Comparison of ENCODE assay signal across 23 mouse cellular contexts in the genomic region with DNA sequence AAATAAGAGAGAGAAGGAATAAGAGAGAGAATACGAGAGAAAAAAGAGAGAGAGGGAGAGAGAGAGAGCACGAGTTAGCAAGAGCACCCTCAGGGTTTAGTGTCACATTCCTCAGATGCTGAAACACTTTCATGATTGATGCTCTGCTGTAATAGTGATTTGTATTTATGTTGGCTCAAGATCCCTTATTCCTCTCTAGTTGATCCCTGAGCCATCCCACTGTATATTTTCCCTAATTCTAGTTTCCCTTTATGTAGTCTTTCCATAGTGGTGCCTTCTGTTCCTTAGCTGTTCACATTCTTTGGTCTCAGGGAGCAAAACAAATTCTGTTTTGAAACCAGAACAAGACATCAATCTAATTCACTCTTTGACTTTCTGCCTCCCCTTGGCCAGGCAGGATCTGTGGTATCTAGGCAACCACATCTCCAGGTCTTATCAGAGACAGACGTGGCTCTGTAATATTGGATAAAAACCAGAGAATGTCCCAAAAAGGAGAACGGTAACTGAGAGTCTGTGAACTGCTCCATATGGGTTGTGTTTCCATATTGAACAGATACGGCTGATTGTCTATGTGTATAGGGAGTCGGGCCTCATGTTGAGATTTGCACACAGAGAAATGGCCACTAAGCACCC.
DNase-seq lines count a peak whose midpoint lies in the region; ATAC-seq and TF ChIP-seq lines count a peak whose summit lies in the region.
"Had no signal": no experiment of that assay in that cellular context is flagged by ENCODE, and none has a peak within 500 bp of the region (broad histone marks: within the 10 kb centered on the region; RNA-seq: fewer than 3 reads in every experiment).

No protein-coding gene starts in this region.

- 0 out of 2 replicates have a peak, but pooled peaks cover 5% of the 10 kb centered on the region for H3K4me1 ChIP-seq in hindbrain, postnatal 0 days (ENCODE audit: insufficient read depth, low read length)
- H3K4me1 ChIP-seq in hindbrain, embryonic 14.5 days (replicated peaks; ENCODE audit: control insufficient read depth, insufficient read depth, low read length), result peaks cover 6% of the 10 kb centered on the region; the same call in 1 of the 2 replicates
- peaks cover 7% of the 10 kb centered on the region for H3K4me1 ChIP-seq in midbrain, embryonic 16.5 days (ENCODE audit: control insufficient read depth, insufficient read depth, low read length)
- no peaks in the 10 kb centered on the region for H3K4me1 ChIP-seq in midbrain, embryonic 13.5 days (replicated peaks)
- H3K4me1 ChIP-seq in intestine, embryonic 15.5 days (replicated peaks), result no peaks in the 10 kb centered on the region
- H3K4me1 ChIP-seq: embryonic facial prominence, embryonic 13.5 days; midbrain, embryonic 12.5 days had no signal

- 0 out of 2 replicates have a peak, but pooled peaks have one; percentile 51 for ATAC-seq in hindbrain, postnatal 0 days
- no peak for ATAC-seq in hindbrain, embryonic 14.5 days (ENCODE audit: low FRiP score)
- ATAC-seq in midbrain, embryonic 16.5 days, result no peak; the same call in 1 of the 2 replicates
- ATAC-seq in midbrain, embryonic 13.5 days, result no peak
- no peak for ATAC-seq in intestine, embryonic 15.5 days
- ATAC-seq: activated CD4-positive, CD25-positive, alpha-beta regulatory T cell, adult 4 months had no signal

- no peak overlapping the region for H3K4me2 ChIP-seq in hindbrain, postnatal 0 days (ENCODE audit: low read depth, low read length)
- no peak overlapping the region for H3K4me2 ChIP-seq in hindbrain, embryonic 14.5 days (replicated peaks)
- H3K4me2 ChIP-seq in midbrain, embryonic 16.5 days (ENCODE audit: low read length), result no peak overlapping the region
- no peak overlapping the region for H3K4me2 ChIP-seq in midbrain, embryonic 13.5 days (replicated peaks)
- H3K4me2 ChIP-seq in intestine, embryonic 15.5 days (replicated peaks), result no peak overlapping the region
- H3K4me2 ChIP-seq: embryonic facial prominence, embryonic 13.5 days; heart, embryonic 15.5 days; liver, embryonic 11.5 days; midbrain, embryonic 12.5 days had no signal

- no peak overlapping the region for H3K9ac ChIP-seq in hindbrain, postnatal 0 days (replicated peaks; ENCODE audit: low read length)
- no peak overlapping the region for H3K9ac ChIP-seq in hindbrain, embryonic 14.5 days
- no peak overlapping the region for H3K9ac ChIP-seq in midbrain, embryonic 16.5 days (ENCODE audit: low read depth, low read length)
- H3K9ac ChIP-seq in midbrain, embryonic 13.5 days (replicated peaks), result no peak overlapping the region
- no peak overlapping the region for H3K9ac ChIP-seq in intestine, embryonic 15.5 days
- H3K9ac ChIP-seq: embryonic facial prominence, embryonic 13.5 days; heart, embryonic 15.5 days; midbrain, embryonic 12.5 days had no signal

- H3K4me3 ChIP-seq in hindbrain, postnatal 0 days (ENCODE audit: low read length), result no peak overlapping the region
- no peak overlapping the region for H3K4me3 ChIP-seq in hindbrain, embryonic 14.5 days (replicated peaks; ENCODE audit: low read length)
- H3K4me3 ChIP-seq in midbrain, embryonic 16.5 days (ENCODE audit: low read depth, low read length), result no peak overlapping the region
- H3K4me3 ChIP-seq in midbrain, embryonic 13.5 days (replicated peaks), result no peak overlapping the region
- no peak overlapping the region for H3K4me3 ChIP-seq in intestine, embryonic 15.5 days (replicated peaks)
- H3K4me3 ChIP-seq: embryonic facial prominence, embryonic 13.5 days; heart, embryonic 15.5 days; midbrain, embryonic 12.5 days; myocyte had no signal

- peak; percentile 4 for DNase-seq in embryo, embryonic 10.5 days (ENCODE audit: low spot score)
- DNase-seq in embryo, embryonic 10 days (ENCODE audit: low spot score), result no peak
- peak; percentile 34 for DNase-seq in hindbrain, postnatal 0 days (ENCODE audit: low spot score)
- DNase-seq in hindbrain, embryonic 14.5 days (ENCODE audit: low spot score), result no peak
- DNase-seq: adrenal gland, postnatal 10 days; cerebellum, adult 11-12 months; gastrocnemius, postnatal 36 days; heart, postnatal 4 days; kidney, postnatal 25 days; layer of hippocampus, adult 9-11 months; lung, adult 2 months; lung, postnatal 4 days; thymus, postnatal 36 days had no signal

- no peak for TF ChIP-seq CTCF in hindbrain, postnatal 0 days (IDR thresholded peaks at IDR 0.05; ENCODE audit: low read depth)

- no peaks in the 10 kb centered on the region for H3K27me3 ChIP-seq in hindbrain, postnatal 0 days (ENCODE audit: insufficient read depth, low read length)
- no peaks in the 10 kb centered on the region for H3K27me3 ChIP-seq in hindbrain, embryonic 14.5 days (ENCODE audit: control insufficient read depth, insufficient read depth, low read length)
- no peaks in the 10 kb centered on the region for H3K27me3 ChIP-seq in midbrain, embryonic 16.5 days (ENCODE audit: control insufficient read depth, insufficient read depth, low read depth, low read length)
- H3K27me3 ChIP-seq in midbrain, embryonic 13.5 days, result no peaks in the 10 kb centered on the region
- H3K27me3 ChIP-seq in intestine, embryonic 15.5 days (replicated peaks), result no peaks in the 10 kb centered on the region
- H3K27me3 ChIP-seq: embryonic facial prominence, embryonic 13.5 days; heart, embryonic 15.5 days; midbrain, embryonic 12.5 days had no signal

- no peaks in the 10 kb centered on the region for H3K9me3 ChIP-seq in hindbrain, postnatal 0 days (ENCODE audit: low read length)
- no peaks in the 10 kb centered on the region for H3K9me3 ChIP-seq in hindbrain, embryonic 14.5 days (ENCODE audit: control insufficient read depth, low read length)
- H3K9me3 ChIP-seq in midbrain, embryonic 16.5 days (replicated peaks; ENCODE audit: control insufficient read depth, low read length, poor library complexity, severe bottlenecking), result peaks cover 6% of the 10 kb centered on the region; the same call in 1 of the 2 replicates
- no peaks in the 10 kb centered on the region for H3K9me3 ChIP-seq in midbrain, embryonic 13.5 days
- H3K9me3 ChIP-seq in intestine, embryonic 15.5 days, result no peaks in the 10 kb centered on the region
- H3K9me3 ChIP-seq: embryonic facial prominence, embryonic 13.5 days; heart, embryonic 15.5 days had no signal

- H3K27ac ChIP-seq in hindbrain, postnatal 0 days, result 0 out of 2 replicates have a peak overlapping the region, but pooled peaks have one; percentile 16
- no peak overlapping the region for H3K27ac ChIP-seq in hindbrain, embryonic 14.5 days
- H3K27ac ChIP-seq in midbrain, embryonic 16.5 days (ENCODE audit: low read length), result 0 out of 2 replicates have a peak overlapping the region, but pooled peaks have one; percentile 15
- no peak overlapping the region for H3K27ac ChIP-seq in midbrain, embryonic 13.5 days
- no peak overlapping the region for H3K27ac ChIP-seq in intestine, embryonic 15.5 days
- H3K27ac ChIP-seq: embryonic facial prominence, embryonic 13.5 days; midbrain, embryonic 12.5 days had no signal

- WGBS in hindbrain, postnatal 0 days, result 42% methylated on average over 6 of the region's 6 CpGs
- 55% methylated on average over 6 of the region's 6 CpGs for WGBS in hindbrain, embryonic 14.5 days
- WGBS in midbrain, embryonic 16.5 days, result 55% methylated on average over 6 of the region's 6 CpGs
- WGBS in midbrain, embryonic 13.5 days, result 68% methylated on average over 6 of the region's 6 CpGs
- WGBS in intestine, embryonic 15.5 days, result 47% methylated on average over 6 of the region's 6 CpGs

- H3K36me3 ChIP-seq in hindbrain, postnatal 0 days (ENCODE audit: insufficient read depth, low read length), result no peaks in the 10 kb centered on the region
- H3K36me3 ChIP-seq in hindbrain, embryonic 14.5 days (replicated peaks; ENCODE audit: control insufficient read depth, insufficient read depth), result no peaks in the 10 kb centered on the region
- H3K36me3 ChIP-seq in midbrain, embryonic 16.5 days (ENCODE audit: control insufficient read depth, insufficient read depth, low read length), result no peaks in the 10 kb centered on the region
- H3K36me3 ChIP-seq in midbrain, embryonic 13.5 days, result no peaks in the 10 kb centered on the region
- H3K36me3 ChIP-seq in intestine, embryonic 15.5 days, result no peaks in the 10 kb centered on the region
- H3K36me3 ChIP-seq: embryonic facial prominence, embryonic 13.5 days; G1E; heart, embryonic 15.5 days; midbrain, embryonic 12.5 days had no signal

Comparison
In these comparisons a context has a peak if more than half of its experiments do, and no peak if none do; other contexts are left out.
1. DNase-seq: peak in embryo, embryonic 10.5 days (single experiment) and hindbrain, postnatal 0 days (single experiment); none in embryo, embryonic 10 days (single experiment) and hindbrain, embryonic 14.5 days (single experiment).
2. H3K27ac ChIP-seq: peak in hindbrain, postnatal 0 days (single experiment) and midbrain, embryonic 16.5 days (single experiment); none in hindbrain, embryonic 14.5 days (single experiment), midbrain, embryonic 13.5 days (single experiment) and intestine, embryonic 15.5 days (single experiment).